Mouse (Mus musculus) stomach, postnatal 0 days (tissue): ENCODE data around the gene Mlxipl.

Source experiments
- CTCF ChIP-seq: IDR thresholded peaks from 2 replicates; pipeline ENCODE4 v1.5.1; 2016; ENCODE audit warnings: antibody characterized with exemption, low read depth, mild to moderate bottlenecking, moderate library complexity
- EP300 ChIP-seq: optimal IDR thresholded peaks from 2 replicates; pipeline ENCODE3; 2016; ENCODE audit warnings: antibody characterized with exemption

GRCm38 (mm10) chr5:135072720-135073119 is 17.0 kb upstream of the Mlxipl start:
- no peak for TF ChIP-seq CTCF
- no peak for TF ChIP-seq EP300
